Mouse (Mus musculus): ENCODE measurements around the gene Hnrnpk. TPM values are rescaled to one million over a fixed set of nuclear protein-coding genes. Genes with fewer than 3 reads are reported as not detected.
"Not testable (repeated sequence)": the region's sequence is repeated elsewhere in the genome, so short reads cannot be mapped to it uniquely, and the experiment has no call there.

Gene Hnrnpk
- total RNA-seq, 2 experiments from 2014 or later, result 547 to 571 TPM

- DNase-seq; intact Hi-C loops (cut with DNase I): not testable (repeated sequence)
Measured at GRCm38 (mm10) chr13:58394392-58394791, 8.8 kb downstream of the Hnrnpk start.

- intact Hi-C loops (cut with DNase I), result loop anchor here (5.0 to 10.0 kb wide), 2 partner anchors 227 to 375 kb away; no protein-coding TSS in a partner anchor
- no peak for DNase-seq
Measured at GRCm38 (mm10) chr13:58389324-58389951, 13.7 kb downstream of the Hnrnpk start.

DNA sequence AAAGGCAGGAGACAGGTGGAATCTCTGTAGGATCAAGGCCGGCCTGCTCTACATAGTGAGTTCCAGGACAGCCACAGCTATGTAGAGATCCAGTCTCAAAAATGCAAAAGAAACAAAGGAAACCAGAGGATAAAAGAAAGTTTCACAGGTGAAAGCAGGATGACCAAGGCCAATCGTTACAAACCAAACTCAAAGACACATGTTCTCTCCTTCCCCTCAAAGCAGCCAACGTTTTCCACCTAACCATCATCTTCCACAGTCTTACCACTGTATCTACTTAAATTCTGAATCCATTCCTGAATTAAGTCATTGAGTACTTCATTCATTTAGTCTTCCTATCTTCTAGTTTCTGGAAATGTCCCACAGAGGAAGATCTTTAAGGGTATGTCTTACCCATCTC is 14.8 kb downstream of the Hnrnpk start:
- no peak for DNase-seq
- intact Hi-C loops (cut with DNase I), result loop anchor here (5.0 to 10.0 kb wide), 2 partner anchors 226 to 374 kb away; no protein-coding TSS in a partner anchor

DNA sequence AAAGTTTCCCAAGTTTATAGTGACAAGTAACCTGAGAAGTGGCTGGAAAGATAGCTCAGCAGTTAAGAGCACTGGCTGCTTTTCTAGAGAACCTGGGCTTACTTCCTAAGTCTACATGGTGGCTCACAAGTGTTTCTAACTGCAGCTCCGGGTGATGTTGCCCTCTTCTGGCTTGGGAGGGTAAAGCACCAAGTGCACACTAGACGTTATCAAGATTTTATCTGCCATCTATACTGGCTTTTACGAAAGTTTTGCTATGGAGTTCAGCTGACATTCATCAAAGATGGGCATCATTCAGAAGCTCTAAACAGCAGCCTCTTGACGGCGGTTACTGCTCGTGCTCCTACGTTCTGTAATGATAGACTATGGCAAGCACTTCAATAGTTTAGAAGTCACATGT is 15.2 kb downstream of the Hnrnpk start:
- peak; percentile 58 to 72 for DNase-seq

GRCm38 (mm10) chr13:58385547-58385920 is 17.6 kb downstream of the Hnrnpk start:
- no peak for DNase-seq
- intact Hi-C loops (cut with DNase I), result loop anchor here (5.0 to 10.0 kb wide), 2 partner anchors 223 to 371 kb away; no protein-coding TSS in a partner anchor

More for the DNA sequence above, 15.2 kb downstream of the Hnrnpk start:
- intact Hi-C loops (cut with DNase I), result loop anchor here (1.0 to 10.0 kb wide), 4 partner anchors 100 to 373 kb away; no protein-coding TSS in a partner anchor

GRCm38 (mm10) chr13:58384779-58385546 is 18.2 kb downstream of the Hnrnpk start, which contains the start of gene 2210016F16Rik:
Gene 2210016F16Rik (minus strand): TSS chr13:58385225.
- intact Hi-C loops (cut with DNase I), result loop anchor here (5.0 to 10.0 kb wide), 2 partner anchors 223 to 370 kb away; no protein-coding TSS in a partner anchor
- DNase-seq, result peak; percentile 67 to 78

GRCm38 (mm10) chr13:58384371-58384770 is 18.8 kb downstream of the Hnrnpk start:
- intact Hi-C loops (cut with DNase I), result loop anchor here (10.0 kb wide), 1 partner anchor 370 kb away; no protein-coding TSS in a partner anchor
- DNase-seq, result no peak

GRCm38 (mm10) chr13:58373153-58373470 is 30.0 kb downstream of the Hnrnpk start:
- DNase-seq, result no peak
- intact Hi-C loops (cut with DNase I), result no loop called here

DNA sequence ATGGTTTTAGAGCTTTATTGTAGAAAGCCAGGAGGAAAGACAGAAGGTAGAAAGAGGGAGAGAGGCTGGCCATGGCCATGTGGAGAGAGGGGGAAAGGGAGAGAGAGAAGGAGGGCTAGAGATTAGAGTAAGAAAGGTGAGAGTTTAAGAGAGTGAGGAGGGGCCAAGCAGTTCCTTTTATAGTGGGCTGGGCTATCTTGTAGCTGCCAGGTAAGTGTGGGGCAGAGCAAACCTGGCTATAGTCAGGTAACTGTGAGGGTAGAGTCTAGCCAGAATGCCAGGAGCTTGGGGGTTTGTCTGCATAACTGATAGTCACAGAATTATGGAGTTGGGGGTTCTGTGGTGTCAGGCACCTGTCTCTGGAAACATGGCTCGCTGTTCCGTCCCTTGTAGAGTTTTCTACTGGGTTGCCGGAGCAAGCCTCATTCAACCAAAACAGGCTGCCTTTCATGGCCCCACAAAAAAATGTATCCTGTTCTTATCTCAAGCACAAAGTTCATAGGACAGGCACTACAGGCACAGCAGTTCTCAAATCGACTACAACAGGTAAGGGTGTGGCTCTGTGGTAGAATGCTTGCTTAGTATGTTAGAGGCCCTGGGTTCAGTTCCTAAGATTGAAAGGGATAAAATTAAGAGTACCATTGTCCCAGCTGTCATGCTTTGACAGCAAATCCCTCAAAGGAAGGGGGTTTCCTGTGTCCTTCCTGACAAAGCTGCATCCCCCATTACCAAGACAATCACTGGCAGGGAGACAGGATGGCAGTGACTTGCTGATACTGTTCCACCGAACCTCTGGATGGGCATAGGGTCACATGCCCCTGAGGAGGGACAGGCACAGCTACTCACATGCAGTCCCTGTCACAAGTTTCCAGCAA is 30.6 kb downstream of the Hnrnpk start:
- intact Hi-C loops (cut with DNase I), result no loop called here
- no peak for DNase-seq

GRCm38 (mm10) chr13:58368835-58369234 is 34.3 kb downstream of the Hnrnpk start:
- no peak for DNase-seq
- intact Hi-C loops (cut with DNase I), result no loop called here

GRCm38 (mm10) chr13:58367641-58368040 is 35.5 kb downstream of the Hnrnpk start:
- DNase-seq, result no peak

GRCm38 (mm10) chr13:58366373-58366772 is 36.8 kb downstream of the Hnrnpk start:
- intact Hi-C loops (cut with DNase I), result no loop called here
- DNase-seq, result no peak

More at GRCm38 (mm10) chr13:58367641-58368040, 35.5 kb downstream of the Hnrnpk start:
- intact Hi-C loops (cut with DNase I), result no loop called here

- intact Hi-C loops (cut with DNase I), result not testable (repeated sequence)
Measured at GRCm38 (mm10) chr13:58365179-58365578, 38.0 kb downstream of the Hnrnpk start.

GRCm38 (mm10) chr13:58364353-58365175 is 38.6 kb downstream of the Hnrnpk start:
- intact Hi-C loops (cut with DNase I), result no loop called here
- no peak for DNase-seq

More at GRCm38 (mm10) chr13:58365179-58365578, 38.0 kb downstream of the Hnrnpk start:
- not testable (repeated sequence) for DNase-seq

- intact Hi-C loops (cut with DNase I), result no loop called here
- DNase-seq, result no peak
Measured at GRCm38 (mm10) chr13:58359304-58359653, 43.9 kb downstream of the Hnrnpk start.

GRCm38 (mm10) chr13:58358629-58359303 is 44.4 kb downstream of the Hnrnpk start, which contains the start of gene Kif27:
Gene Kif27 (minus strand): TSS chr13:58359122.
- intact Hi-C loops (cut with DNase I), result no loop called here
- peak; percentile 81 to 84 for DNase-seq

DNA sequence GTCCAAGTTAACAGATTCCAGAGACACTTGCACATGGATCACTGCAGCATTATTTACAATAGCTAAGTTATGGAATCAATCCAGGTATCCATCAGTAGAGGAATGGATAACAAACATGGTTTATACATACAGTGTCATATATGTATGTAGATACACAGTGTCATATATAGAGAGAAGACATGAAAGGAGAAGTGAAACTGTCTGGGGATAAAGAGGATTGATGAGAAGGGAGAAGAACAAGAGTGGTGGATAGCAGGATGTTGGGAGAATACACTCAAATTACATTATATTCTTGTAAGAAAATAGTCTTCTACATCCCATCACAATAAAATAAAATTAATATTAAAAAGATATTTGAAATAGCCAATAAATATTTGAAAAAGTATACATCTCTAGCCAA is 50.1 kb downstream of the Hnrnpk start:
- DNase-seq, result no peak
- intact Hi-C loops (cut with DNase I), result no loop called here

GRCm38 (mm10) chr13:58350606-58351005 is 52.5 kb downstream of the Hnrnpk start:
- DNase-seq, result no peak
- intact Hi-C loops (cut with DNase I), result no loop called here

- no peak for DNase-seq
- intact Hi-C loops (cut with DNase I), result no loop called here
Measured at GRCm38 (mm10) chr13:58344505-58344904, 58.6 kb downstream of the Hnrnpk start.
